Mouse (Mus musculus) retina, embryonic 14.5 days (tissue): ENCODE data around the gene Rad18.
"Not testable (repeated sequence)": the region's sequence is repeated elsewhere in the genome, so short reads cannot be mapped to it uniquely, and the experiment has no call there.

Experiments
- DNase-seq: peaks from one replicate; pipeline ENCODE4 v3.0.0-alpha.2; 2015; ENCODE audit warnings: low spot score

Rad18 gene

GRCm38 (mm10) chr6:112696056-112696950, at the start of gene Rad18:
Gene Rad18 (minus strand): TSS chr6:112696686.
- peak; percentile 85 for DNase-seq

- peak; percentile 31 for DNase-seq
Measured at GRCm38 (mm10) chr6:112742297-112742696, 45.8 kb upstream of the Rad18 start.

DNA sequence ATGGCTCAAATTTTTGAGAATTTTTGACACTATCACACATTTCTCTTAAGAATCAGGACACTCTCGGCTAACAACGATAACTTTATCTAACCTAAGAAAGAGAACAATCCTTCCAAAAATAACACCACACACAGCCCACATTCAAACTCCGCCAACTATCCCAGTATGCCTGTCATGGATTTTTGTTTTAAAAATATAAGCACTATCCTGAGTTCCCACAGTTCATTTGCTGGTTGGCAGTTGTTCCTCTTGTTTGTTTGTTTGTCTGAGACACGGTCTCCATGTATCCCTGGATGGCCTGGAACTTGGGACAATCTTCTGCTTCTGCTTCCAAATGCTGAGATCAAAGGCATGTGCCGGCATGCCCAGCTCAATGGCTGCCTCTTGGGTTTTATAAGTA, 45.3 kb upstream of the Rad18 start:
- DNase-seq, result no peak

DNA sequence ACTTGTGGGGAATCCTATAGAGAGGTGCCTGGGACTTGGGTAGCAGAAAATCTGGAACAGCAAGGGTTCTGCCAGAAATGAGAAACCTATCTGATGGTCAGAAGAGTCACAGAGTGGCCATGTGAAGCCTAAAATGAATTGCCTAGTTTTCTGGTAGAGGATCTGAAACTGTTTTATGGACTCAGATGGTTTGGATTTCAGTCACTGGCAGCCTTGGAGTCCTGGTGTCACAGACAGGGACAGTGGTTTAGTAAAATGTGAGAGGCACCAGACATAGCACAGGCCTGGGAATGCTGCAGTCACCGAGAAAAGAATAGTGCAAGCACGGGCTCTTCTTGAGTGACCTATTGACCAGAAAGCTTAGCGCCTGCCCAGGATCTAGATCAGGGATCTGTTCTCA, 43.1 kb upstream of the Rad18 start:
- no peak for DNase-seq

GRCm38 (mm10) chr6:112738924-112739323, 42.4 kb upstream of the Rad18 start:
- DNase-seq, result no peak

- no peak for DNase-seq
Measured at GRCm38 (mm10) chr6:112736471-112736870, 40.0 kb upstream of the Rad18 start.

DNA sequence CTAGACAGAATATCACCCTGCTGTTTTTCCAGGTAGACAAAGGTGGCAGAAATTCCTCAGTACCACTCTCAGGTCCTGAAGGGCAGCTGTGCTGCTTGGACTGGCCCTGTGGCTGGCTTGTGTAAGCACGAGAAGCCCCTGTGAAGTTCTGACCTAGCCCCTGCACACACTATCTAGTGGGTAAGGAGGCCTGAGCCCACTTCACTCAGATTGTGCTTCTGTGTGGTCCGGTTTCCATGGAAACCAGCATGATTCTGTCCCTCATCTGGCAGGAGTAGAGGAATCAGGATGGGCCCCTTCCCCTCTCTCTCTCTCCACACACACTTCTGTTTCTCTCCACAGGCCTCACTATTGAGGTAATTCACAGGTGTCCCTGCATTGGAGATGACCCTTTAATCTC, 38.6 kb upstream of the Rad18 start:
- DNase-seq, result no peak

DNA sequence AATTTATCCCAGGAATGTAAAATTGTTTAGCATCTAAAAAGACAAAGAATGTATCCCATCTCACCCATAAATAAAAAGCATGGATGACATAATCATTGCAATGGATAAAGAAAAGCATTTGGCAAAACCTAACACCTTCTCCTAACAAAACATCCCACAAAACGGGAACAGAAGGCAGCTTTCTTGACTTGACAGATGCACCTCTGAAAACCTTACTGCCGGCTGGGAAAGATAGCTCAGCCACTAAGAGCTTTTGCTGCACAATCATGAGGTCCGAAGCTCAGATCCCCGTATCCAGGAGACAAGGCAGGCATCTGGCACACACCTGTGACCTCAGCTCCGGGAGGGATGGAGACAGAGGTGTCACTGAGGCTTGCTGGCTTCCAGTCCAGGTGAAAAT, 37.5 kb upstream of the Rad18 start:
- no peak for DNase-seq

GRCm38 (mm10) chr6:112732434-112732833, 35.9 kb upstream of the Rad18 start:
- DNase-seq, result no peak

GRCm38 (mm10) chr6:112731386-112731785, 34.9 kb upstream of the Rad18 start:
- no peak for DNase-seq

DNA sequence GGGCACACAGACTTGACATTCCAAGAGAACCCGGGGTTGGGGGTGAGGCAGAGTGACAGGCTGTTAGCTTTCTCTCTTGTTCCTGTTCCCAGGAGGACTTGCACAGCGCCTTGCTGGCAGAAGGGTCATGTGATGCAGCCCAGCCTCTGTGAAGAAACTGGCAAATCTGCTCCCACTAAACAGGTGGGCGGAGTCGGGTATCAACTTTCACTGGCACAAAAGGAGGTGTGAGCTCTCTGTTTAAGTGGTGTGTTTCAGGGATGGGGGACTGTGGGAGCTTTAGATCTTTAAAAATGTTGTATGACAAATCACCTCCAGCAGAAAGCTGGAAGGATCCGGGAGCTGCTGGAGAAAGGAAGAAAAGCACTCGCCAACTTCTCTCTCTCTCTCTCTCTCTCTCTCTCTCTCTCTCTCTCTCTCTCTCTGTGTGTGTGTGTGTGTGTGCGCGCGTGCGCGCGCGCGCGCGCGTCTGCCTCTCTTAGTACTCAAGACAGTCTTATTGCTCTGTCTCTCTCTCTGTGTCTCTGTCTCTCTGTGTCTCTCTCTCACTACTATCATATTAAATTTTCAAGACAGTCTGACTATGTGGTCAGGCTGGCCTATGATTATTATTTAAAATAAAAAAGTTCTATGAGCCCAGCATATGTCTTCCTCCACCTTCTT, 32.4 kb upstream of the Rad18 start:
- DNase-seq, result peak; percentile 68

DNA sequence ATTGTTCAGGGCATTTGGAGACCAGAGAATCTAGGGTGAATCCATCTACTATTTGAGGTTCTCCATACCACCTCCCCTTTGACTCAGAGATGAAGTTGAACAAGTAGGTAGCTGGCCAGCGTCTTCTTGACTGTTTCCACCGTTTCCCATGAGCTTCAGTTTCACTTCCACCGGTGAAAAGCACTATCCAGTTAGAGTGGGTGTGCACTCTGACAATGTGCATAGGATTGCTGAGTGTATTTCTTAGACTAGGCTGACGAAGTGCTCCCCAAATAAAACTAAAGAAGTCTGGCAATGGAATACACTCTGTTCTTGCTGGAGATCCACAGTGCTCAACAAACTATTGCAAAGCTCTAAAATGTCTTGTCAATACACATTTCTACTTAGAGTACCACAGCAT, 29.0 kb upstream of the Rad18 start:
- DNase-seq, result no peak

GRCm38 (mm10) chr6:112720409-112721080, 24.1 kb upstream of the Rad18 start:
- no peak for DNase-seq

- DNase-seq, result no peak
Measured at GRCm38 (mm10) chr6:112719983-112720382, 23.5 kb upstream of the Rad18 start.

- DNase-seq, result peak; percentile 64
Measured at GRCm38 (mm10) chr6:112717168-112717567, 20.7 kb upstream of the Rad18 start.

DNA sequence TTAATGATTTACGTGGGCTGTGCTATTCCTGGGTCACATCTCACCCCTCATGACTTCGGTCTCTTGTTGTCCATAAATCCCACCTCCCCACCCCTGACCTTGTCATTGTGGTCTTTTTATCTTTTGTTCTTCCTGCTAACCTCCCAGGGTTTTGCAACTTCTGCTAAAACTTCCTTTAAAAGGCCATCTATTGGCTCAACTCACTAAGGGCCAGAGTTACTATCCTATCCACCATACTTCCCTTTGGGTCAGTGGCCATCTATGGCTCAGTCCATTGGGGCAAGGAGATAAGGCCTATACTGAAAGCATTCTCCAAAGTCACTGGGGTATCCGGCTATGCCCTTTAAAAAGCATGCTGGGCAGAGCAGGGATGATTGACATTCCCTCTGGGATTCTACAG, 17.5 kb upstream of the Rad18 start:
- DNase-seq, result no peak

DNA sequence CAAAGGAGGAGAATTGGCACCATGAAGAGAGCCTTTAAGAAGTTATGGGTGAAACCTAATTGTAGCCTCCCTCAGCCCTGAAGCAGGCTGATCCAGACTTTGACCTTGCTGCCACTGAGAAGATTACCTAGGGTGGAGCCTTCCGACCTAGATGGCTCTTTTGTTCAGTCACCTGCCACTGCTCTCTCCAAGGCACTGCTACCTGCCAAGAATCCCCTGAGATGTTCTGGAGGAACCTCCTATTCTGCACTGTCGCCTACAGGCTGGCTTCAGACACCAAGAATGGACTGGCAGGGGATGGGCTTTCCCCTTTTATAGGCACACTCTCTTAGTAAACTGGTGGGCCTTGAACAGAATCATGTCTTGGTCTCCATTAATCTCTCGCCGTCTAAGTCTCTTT, 5.8 kb upstream of the Rad18 start:
- DNase-seq, result not testable (repeated sequence)

GRCm38 (mm10) chr6:112700392-112700791, 3.9 kb upstream of the Rad18 start:
- DNase-seq, result peak; percentile 81

DNA sequence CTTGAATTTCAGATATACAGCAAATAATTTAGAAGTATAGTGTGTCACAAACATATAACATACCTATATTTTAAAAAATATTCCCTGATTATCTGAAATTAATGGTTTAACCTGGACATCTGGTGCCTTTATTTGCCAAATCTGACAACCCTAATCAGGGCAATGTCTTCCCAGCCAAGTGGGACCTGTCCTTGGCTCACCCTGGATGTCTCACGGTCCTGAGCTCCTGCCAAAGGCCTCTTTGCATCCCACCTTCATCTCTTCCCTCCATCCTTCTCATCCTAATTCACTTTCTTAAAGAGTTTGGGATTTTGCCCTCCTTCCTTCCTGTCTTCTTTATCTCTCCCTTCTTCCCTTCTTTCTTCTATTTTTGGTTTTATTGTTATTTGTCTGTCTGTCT, 2.6 kb upstream of the Rad18 start:
- no peak for DNase-seq

- no peak for DNase-seq
Measured at GRCm38 (mm10) chr6:112694492-112694891, 2.0 kb downstream of the Rad18 start.

- no peak for DNase-seq
Measured at GRCm38 (mm10) chr6:112691523-112691922, 5.0 kb downstream of the Rad18 start.

GRCm38 (mm10) chr6:112688033-112688432, 8.5 kb downstream of the Rad18 start:
- DNase-seq, result no peak

DNA sequence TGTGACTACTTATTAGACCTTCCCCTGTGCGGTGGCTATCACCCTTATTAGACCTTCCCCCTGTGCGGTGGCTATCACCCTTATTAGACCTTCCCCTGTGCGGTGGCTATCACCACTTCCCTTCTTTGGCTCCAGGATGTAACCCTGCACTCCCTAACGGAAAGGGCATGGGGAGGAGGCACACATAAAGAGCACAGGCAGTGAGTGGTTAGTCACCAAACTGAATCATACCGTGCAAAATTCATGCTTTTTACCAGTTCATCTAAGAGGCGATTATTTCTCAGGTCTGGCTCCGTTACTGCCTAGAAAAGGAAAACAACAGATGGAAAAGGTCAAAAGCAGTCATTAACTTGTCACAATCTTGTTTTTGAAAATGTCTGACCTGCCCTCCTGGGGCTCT, 10.0 kb downstream of the Rad18 start:
- DNase-seq, result no peak
